Mouse (Mus musculus): Measurements from ENCODE around the gene Tra2a.

DNA sequence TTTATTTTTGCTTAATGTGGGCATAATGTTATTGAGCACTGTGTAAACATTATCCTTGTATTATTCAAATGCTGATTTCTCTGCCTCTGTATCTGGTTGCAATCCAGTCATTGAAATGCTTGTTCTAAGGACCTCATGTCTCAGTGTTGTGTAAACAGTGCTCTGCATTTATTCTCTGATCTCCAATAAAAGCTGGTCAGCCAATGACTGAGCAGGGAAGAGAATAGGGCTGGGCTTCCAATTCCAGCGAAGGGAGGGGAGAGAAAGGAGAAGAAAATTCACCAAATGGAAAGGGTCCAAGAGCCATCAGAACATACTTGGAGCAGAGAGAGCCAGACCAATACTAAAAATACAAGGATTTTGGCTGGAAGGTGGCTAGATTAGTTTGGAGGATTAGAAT is 17.1 kb upstream of the Tra2a start:
- no peak for TF ChIP-seq POLR2AphosphoS2 (IDR thresholded peaks at IDR 0.05; ENCODE audit: low read length)
- no peak for TF ChIP-seq MYC (IDR thresholded peaks at IDR 0.05; ENCODE audit: low read depth, low read length)
